Mouse (Mus musculus) cerebellum, adult (tissue): ENCODE results near the gene Tmem198.

ENCODE experiments used
- ATAC-seq: cut with Nextera tagmentation; 2 replicates; pipeline ENCODE4 v1.9.2; 2017; ENCODE audit warnings: mild to moderate bottlenecking, moderate library complexity, mixed read lengths; ENCODE audit not compliant: insufficient number of reproducible peaks, low FRiP score, low TSS enrichment

Gene Tmem198

DNA sequence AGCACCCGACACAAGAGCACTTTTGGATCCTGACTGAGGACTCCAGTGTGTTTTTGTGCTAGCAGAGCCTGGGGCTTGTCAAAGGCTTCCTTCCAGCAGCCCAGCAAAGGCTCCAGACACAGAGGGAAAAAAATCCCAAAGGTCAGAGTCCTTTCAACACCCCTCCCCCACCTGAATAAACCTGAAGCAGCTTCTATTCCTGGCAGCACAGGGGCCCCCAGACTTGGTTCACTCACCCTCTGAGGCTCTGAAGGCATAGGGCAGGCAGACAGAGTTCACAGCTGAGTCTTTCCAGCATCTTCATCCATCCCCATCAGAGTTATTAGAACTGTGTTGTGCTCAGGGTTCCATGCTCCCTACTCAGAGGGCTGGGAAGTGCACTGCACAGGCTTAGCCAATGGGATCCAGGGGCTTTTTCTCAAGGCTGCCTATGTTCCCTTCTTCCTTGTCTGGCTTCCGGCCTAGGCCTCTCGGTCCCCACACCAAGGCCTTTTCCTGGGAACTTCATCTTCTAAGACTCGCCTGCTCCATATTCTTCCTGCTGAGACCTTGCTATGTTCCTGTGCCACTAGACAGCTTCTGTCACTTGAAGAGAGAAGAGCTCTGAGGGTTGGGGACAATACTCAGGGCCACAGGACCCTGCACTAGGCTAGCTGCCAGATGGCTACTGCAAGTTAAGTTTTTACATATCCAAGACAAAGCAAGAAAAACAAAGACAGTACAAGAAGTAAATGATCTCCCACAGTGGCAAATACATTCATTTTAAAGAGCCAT is 32.3 kb downstream of the Tmem198 start:
- no peak for ATAC-seq

DNA sequence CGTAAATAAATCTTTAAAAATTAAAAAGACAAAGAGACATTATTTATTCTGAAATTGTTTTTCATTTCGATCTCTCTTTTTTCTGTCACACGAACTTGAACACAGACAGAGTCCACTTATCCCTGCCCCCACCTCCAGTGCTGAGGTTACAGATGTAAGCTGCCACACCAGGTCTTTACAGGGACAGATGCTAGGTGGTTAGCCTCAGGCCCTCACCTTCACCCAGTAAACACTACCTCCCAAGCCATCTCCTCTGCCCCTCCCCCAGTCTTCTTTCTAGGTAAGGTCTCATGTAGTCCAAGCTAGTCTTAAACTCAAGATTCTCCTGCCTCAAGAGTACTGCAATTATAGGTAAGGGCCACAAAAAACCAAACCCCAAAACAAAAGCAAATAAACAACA is 33.2 kb downstream of the Tmem198 start:
- no peak for ATAC-seq

DNA sequence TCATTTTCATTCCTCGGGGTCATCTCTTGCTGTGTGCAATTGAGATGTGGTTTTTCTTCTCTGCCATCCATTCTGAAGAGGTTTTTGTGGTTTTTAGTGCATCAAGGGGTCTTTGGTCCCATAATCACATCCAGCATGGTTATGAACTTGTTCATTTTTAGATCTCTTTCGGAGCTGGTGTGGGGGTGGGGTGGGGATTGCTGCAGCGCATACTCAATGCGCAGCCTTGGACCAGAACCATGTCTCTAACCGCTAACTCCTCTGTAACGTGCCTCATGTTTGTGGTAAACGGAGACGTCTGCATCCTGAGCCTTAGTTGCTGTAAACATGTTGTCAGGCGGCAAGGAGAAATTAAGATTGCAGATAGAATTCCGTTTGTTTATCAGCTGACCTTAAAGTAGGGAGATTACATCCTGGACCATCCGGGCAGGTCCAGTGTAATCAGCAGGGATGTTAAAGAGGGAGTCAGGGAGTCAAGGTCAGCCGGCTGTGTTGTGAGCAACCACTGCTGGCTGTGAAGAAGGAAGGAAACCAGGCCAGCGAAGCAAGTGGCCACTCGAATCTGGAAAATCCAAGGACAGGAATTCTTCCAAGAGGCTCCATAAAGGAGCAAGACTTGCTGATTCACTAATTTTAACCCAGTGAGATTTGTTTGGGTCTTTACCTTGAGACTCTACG is 37.5 kb downstream of the Tmem198 start:
- no peak for ATAC-seq

DNA sequence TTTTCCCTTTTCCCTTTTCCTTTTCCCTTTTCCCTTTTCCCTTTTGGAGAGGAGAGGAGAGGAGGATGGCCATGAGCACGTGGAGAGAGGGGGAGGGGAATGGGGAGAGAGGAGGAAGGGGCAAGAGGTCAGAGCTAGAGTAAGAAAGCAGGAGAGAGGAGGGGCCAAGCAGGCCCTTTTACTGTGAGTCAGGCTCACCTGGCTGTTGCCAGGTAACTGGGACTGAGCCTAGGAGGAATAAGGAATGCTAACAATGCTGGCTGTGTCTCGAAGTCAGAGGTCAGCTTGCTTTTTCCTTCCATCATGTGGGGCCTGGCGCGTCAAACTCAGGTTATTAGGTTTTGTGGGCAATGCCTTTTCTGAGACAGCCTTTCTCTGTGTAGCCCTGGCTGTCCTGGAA is 38.7 kb downstream of the Tmem198 start:
- ATAC-seq = no peak

DNA sequence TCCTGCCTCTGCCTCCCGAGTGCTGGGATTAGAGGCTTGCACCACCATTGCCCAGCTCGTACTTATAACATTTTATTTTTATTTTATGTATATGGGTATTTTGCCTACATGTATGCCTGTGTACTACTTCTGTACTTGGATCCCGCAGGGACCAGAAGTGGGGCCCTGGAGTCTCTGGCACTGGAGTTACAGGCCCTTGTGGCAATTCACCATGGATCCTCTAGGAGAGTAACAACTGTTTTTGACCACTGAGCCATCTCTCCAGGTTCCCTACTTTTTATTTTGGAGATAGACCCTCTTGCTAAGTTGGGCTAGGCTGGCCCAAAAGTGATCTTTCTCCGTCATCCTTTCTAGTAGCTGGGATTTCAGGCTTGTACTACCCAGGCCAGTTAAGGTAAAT is 39.1 kb downstream of the Tmem198 start:
- ATAC-seq = no peak

DNA sequence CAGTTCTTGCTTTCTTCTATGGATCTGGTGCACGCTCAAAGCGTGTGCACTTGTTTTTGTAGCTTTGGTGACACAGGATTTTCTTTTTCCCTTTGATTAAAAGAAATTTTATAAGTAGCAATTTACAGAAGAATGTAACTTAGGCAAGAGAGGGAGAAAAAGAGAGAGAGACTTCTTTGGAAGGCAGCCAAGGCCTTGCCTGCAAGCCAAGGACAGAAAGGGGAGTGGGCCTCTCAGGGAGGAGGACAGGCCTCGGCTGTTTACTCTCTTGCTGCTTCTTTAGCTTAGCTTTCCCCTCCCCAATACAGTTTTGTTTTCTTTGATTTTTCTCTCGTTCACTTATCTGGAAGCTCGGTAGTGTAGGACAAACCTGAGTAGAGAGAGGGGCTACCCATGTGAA is 40.2 kb downstream of the Tmem198 start:
- no peak for ATAC-seq

DNA sequence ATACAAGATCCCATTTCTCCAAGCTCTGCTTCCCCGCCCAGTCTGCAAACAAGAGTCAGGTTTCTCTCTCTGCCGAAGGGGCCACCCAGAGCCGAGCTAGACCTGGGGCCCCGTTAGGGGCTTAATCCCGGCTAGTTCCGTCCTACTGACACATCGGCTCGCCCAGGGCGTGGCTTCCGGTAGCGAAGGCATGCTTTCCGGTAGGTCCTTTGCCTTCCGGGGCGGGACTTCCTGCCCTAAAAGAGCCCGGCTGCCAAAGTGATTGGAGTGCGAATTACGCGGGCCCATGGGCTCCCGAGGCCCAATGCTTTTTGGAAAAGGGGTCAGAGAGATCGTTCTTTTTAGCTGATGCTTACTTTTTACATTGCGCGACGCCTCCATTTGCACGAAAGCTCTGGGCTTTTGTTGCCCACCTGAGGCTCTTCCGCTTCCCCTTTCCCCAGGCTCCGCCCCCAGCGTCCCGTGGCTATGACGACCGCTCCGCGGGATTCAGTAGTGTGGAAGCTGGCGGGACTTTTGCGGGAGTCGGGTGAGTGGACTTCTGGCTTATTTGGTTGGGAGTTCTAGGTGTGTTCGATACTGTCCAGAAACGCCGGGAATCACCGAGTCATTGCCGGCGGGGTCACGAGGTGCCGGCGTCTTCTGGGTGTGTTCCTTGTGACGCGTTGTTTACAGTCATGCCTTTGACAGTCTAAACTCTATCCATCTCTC is 42.1 kb downstream of the Tmem198 start, which contains the start of gene Stk11ip:
Gene Stk11ip, plus strand, starts transcription at position 209 of the 711 bp plus-strand sequence.
- peak; percentile 98 for ATAC-seq

DNA sequence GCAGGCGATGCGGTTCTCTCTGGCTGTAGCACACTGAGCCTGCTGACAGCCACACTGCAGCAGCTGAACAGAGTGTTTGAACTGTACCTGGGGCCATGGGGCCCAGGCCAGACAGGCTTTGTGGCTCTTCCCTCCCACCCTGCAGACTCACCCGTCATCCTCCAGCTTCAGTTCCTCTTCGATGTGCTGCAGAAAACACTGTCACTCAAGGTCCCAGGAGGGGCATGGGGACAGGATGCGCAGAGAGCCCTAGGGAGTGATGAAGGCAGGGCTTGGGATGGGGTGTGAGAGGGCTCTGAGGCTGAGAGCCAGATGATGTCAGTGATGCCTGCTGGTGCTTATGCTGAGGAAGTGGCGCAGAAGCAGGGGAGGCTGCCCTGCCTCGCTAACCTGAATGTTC is 45.3 kb downstream of the Tmem198 start:
- no peak for ATAC-seq

DNA sequence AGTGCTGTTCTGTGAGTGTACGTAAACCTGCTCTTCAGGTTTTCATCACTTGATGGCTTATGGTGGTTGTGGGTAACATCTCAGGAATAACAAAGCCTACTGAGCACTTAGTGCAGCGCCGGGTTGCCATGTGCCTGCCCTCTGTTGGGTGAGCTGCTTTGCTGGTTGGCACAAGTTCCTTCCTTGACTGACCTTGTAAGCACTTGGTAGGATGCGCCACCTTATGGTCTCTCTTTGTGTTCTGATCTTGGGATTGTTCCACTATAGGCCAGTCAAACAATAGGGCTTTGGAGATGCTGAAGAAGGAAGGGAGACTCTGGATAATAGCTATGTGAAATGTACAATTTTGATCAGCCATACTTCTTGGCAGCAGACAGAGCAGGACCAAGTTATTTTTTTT is 51.2 kb downstream of the Tmem198 start:
- ATAC-seq = no peak

DNA sequence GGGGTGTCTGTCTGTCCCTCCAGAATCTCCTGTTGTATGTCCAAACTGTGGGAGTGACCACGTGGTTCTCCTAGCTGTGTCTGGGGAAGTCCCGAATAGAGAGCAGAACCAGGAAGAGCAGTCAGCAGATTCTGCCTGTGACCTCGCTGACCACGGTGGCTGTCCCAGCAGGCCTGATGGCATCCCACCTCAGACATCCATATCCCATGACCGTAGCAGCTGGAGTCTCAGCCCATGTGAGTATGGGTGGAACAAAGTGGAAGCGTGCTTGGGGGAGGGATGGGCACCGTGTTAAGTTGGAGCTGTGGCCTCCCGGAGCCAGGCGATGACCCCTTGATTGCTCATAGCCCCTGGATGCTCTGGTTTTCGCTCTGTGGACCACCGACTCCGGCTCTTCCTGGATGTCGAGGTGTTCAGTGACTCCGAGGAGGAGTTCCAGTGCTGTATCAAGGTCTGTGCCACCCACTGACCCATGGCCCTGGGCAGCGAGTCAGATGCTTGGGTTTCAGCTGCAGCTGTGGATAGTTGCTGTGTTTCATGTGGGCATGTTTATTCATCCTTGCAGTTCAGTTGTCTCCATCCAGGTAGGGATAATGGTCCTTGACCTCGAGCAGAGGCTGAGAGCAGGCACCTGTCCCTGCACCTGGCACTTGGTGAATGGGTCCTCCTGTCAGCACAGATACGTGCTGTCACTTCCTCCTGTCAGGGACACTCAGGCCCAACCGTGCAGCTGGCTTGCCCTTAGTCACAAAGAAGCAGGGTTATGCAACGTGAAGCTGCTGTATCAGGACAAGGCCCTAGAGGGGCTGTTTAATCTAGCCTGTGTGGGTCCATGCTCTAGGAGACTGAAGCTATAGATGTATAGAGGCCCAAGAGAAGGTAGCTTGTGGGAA is 53.2 kb downstream of the Tmem198 start:
- ATAC-seq = no peak

DNA sequence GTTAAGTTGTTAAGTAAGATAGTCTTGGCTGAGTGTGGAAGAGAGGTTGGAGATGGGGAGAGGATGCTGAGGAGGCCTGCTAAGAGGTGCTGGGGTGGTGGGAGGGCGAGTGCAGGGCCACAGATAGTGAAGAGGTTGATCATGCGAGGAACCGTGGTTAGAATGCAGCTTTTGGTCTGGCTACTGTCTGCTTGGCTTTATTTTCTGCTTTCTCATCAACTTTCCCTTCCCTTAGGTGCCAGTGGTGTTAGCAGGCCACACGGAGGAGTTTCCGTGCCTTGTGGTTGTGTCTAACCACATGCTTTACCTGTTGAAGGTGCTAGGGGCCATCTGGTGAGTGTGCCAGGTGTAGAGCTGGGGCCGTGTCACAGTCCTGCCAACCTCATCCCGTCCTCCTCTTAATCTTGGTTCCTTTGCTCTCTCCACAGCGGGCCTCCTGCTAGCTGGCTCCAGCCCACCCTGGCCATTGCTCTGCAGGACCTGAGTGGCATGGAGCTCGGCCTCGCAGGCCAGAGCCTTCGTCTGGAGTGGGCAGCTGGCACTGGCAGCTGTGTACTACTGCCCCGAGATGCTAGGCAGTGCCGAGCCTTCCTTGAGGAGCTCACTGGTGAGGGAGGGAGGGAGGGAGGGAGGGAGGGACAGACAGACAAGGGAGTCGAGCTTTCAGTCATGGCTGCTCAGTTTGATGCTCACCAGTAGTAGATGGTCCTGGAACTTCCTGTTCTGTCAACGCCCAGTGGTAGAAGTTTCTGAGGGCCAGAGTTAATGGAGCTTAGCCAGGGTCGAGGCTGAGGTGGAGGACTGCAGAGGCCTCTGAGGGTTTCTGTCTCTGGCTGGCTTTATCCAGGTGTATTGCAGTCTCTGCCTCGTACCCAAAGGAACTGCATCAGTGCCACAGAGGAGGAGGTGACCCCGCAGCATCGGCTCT is 54.3 kb downstream of the Tmem198 start:
- no peak for ATAC-seq
